Mouse (Mus musculus) liver, embryonic 13.5 days (tissue): ENCODE results near the gene Slc35d2. TPM values are rescaled to one million over a fixed set of nuclear protein-coding genes. Genes with fewer than 3 reads are reported as not detected.

ENCODE experiments used
- ATAC-seq: fragments of 200-750 bp; cut with Nextera tagmentation; 2 replicates; pipeline ENCODE4 v1.8.0; 2017; ENCODE audit warnings: low read depth, mild to moderate bottlenecking, moderate number of reproducible peaks, moderate library complexity
- DNase-seq: peaks from one replicate; pipeline ENCODE4 v3.0.0; 2022
- H3K27ac ChIP-seq: fragments of 300-500 bp; sonication (generic); 2 replicates; pipeline ENCODE4 v1.5.1; 2015; ENCODE audit warnings: moderate library complexity, mild to moderate bottlenecking, inconsistent platforms
- H3K27me3 ChIP-seq: fragments of 300-500 bp; sonication (generic); 2 replicates; pipeline ENCODE4 v1.6.1; 2015; ENCODE audit warnings: mild to moderate bottlenecking, inconsistent platforms
- H3K36me3 ChIP-seq: fragments of 300-500 bp; sonication (generic); 2 replicates; pipeline ENCODE4 v1.6.1; 2015; ENCODE audit warnings: mild to moderate bottlenecking, inconsistent platforms
- H3K4me1 ChIP-seq: fragments of 300-500 bp; sonication (generic); replicated peaks from 2 replicates; pipeline ENCODE4 v1.6.1; 2015; ENCODE audit warnings: inconsistent platforms
- H3K4me2 ChIP-seq: fragments of 300-500 bp; sonication (generic); 2 replicates; pipeline ENCODE4 v1.6.1; 2015; ENCODE audit warnings: inconsistent platforms, mild to moderate bottlenecking, moderate library complexity
- H3K4me3 ChIP-seq: fragments of 300-500 bp; sonication (generic); replicated peaks from 2 replicates; pipeline ENCODE4 v1.5.1; 2015; ENCODE audit warnings: mild to moderate bottlenecking, inconsistent platforms
- H3K9ac ChIP-seq: fragments of 300-500 bp; sonication (generic); 2 replicates; pipeline ENCODE4 v1.6.1; 2015; ENCODE audit warnings: mild to moderate bottlenecking, inconsistent platforms
- H3K9me3 ChIP-seq: fragments of 300-500 bp; sonication (generic); replicated peaks from 2 replicates; pipeline ENCODE4 v1.6.1; 2016; ENCODE audit warnings: inconsistent platforms
- WGBS: fragments of 180-500 bp; shearing (Covaris S2); methylation state at CpG from one replicate; pipeline ENCODE4 v1.1.7; 2015; ENCODE audit not compliant: insufficient replicate concordance; 5-methylcytosine and 5-hydroxymethylcytosine counted together
- polyA plus RNA-seq: library from polyadenylated mRNA; unstranded; fragments of >200 nt; fragmentation: Nextera tagmentation; extraction: Ambion mirVana; gene quantifications from 2 replicates; pipeline ENCODE4 v1.2.1, GENCODE M21; 2015

Slc35d2 gene
- polyA plus RNA-seq, 1 experiment from 2014 or later = 5.6 TPM

DNA sequence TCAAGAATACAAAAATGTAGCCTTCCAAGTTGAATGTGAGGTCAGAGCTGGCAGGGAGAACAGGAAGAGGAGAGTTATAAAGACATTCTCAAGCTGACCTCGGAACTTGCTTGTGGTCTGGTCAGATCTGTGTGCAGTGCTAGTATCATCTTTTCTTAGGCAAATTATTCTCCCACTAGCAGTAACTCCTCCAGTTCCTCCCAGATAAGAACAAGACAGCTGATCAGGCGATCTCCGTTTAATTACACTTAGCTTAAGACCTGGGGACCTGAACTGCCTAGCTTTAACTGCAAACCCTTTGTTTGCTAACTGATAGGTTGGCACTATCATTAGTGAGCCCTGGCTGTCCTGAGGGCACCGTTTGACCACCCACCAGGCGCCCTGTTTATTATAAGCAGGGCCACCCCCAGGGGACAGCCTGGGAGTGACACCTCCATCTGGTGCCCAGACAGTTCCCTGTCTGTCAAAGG, 20.8 kb downstream of the Slc35d2 start:
- H3K4me2 ChIP-seq = peak overlapping the region; percentile 19; the same call in 1 of the 2 replicates
- 8% methylated on average over 5 of the region's 5 CpGs for WGBS
- no peaks in the 10 kb centered on the region for H3K9me3 ChIP-seq
- H3K27me3 ChIP-seq = no peaks in the 10 kb centered on the region
- H3K4me1 ChIP-seq = peaks cover 13% of the 10 kb centered on the region
- H3K36me3 ChIP-seq = no peaks in the 10 kb centered on the region
- no peak overlapping the region for H3K27ac ChIP-seq
- H3K9ac ChIP-seq = no peak overlapping the region
- no peak overlapping the region for H3K4me3 ChIP-seq
- no peak; the same call in 1 of the 2 replicates for ATAC-seq
- no peak for DNase-seq

DNA sequence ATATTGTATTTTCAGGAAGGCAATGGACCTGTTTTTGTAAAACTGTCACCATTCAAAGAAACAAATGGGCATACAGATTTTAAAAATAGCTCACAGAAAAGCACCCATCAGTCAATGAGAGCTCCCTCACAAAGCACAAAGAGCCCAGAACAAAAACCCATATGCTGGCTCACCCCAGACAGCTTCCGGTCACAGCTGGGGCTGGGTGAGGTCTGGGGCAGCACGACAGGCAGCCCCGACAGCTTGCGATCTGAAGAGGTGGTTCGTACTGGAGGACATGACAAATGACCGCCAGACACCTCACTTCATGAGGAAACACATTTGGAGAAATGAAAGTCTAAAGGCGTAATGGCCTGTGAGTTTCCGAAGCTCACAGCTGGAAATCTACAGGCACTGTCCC, 21.6 kb downstream of the Slc35d2 start:
- Histone ChIP-seq H3K4me3 (no peak overlapping the region), H3K9ac (no peak overlapping the region), H3K9me3 (no peaks in the 10 kb centered on the region), H3K4me2 (no peak overlapping the region), H3K27ac (0 out of 2 replicates have a peak overlapping the region, but pooled peaks have one; percentile 7), H3K36me3 (no peaks in the 10 kb centered on the region), H3K27me3 (no peaks in the 10 kb centered on the region), H3K4me1 (peaks cover 13% of the 10 kb centered on the region)
- DNase-seq (no peak), ATAC-seq (no peak)
- 40% methylated on average over 8 of the region's 8 CpGs for whole genome bisulfite sequencing

DNA sequence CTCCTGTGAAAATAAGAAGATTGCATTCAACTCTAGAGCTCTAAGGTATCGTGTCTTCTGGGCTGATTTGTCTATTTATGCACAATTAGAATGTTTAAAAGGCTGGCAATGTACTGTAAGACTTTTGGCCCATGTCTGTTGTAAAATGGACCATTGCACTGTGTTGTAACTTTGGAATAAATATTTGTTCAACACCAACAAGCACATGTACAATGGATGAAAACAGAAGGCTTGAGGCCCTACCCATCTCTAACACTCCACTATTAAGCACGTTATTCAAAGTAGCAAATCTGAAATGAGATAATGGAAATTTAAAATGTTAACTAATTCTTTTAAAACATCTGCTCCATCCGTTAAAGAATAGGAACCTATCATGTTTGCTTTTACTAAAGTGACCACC, 22.1 kb downstream of the Slc35d2 start:
- Histone ChIP-seq H3K4me3 (no peak overlapping the region), H3K27ac (no peak overlapping the region), H3K36me3 (no peaks in the 10 kb centered on the region), H3K9me3 (no peaks in the 10 kb centered on the region), H3K27me3 (no peaks in the 10 kb centered on the region), H3K4me2 (no peak overlapping the region), H3K4me1 (peaks cover 13% of the 10 kb centered on the region), H3K9ac (no peak overlapping the region)
- DNase-seq = no peak
- no peak for ATAC-seq
- 51% methylated on average over 3 of the region's 3 CpGs for WGBS

DNA sequence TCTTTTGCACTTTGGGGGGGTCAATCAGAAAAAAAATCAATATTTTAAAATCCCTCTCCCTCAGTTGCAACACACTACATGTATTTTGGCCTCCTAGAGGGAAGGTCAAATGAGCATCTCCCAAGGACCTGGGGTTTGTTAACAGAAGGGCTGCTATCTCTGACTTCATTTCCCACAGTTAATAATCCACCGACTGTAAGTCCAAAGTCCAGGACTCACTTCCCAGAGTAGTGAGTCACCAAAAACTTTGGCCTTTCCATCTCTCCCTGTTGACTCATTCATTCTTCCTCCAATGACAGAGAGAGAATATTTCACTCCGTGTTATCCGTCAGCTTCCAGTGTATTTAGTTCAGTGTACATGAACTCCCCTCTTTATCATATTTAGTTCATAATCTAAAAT, 23.5 kb downstream of the Slc35d2 start:
- H3K36me3 ChIP-seq = no peaks in the 10 kb centered on the region
- H3K27me3 ChIP-seq = no peaks in the 10 kb centered on the region
- H3K9ac ChIP-seq = no peak overlapping the region
- H3K9me3 ChIP-seq = no peaks in the 10 kb centered on the region
- WGBS = 62% methylated on average over 3 of the region's 3 CpGs
- H3K27ac ChIP-seq = no peak overlapping the region
- no peak for DNase-seq
- no peak overlapping the region for H3K4me2 ChIP-seq
- no peak overlapping the region for H3K4me3 ChIP-seq
- H3K4me1 ChIP-seq = peaks cover 13% of the 10 kb centered on the region
- ATAC-seq = peak; percentile 41; the same call in 1 of the 2 replicates

DNA sequence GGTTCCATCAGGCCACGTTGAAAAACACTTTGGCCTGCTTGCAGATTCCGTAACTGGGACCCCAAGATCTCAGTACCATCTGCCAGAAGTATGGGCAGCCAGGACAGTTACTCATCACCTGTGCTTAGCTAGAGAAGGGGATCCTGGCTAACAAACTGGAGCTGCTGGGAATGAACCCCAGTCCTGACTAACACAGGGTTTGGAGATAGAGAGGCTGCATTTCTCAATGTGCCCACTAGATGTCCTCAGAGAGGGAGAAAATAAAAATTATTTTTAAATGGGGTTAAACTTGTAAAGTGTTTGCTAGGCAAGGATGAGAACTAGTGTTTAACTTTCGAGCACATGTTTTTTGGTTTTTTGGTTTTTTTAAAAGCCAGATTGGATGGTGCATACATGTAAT, 29.0 kb downstream of the Slc35d2 start:
- DNase-seq = no peak
- Histone ChIP-seq H3K27me3 (no peaks in the 10 kb centered on the region), H3K9ac (no peak overlapping the region), H3K27ac (no peak overlapping the region), H3K36me3 (no peaks in the 10 kb centered on the region), H3K4me1 (no peaks in the 10 kb centered on the region), H3K4me3 (no peak overlapping the region), H3K9me3 (no peaks in the 10 kb centered on the region), H3K4me2 (no peak overlapping the region)
- ATAC-seq = no peak
- WGBS = 56% methylated on average over 3 of the region's 3 CpGs

DNA sequence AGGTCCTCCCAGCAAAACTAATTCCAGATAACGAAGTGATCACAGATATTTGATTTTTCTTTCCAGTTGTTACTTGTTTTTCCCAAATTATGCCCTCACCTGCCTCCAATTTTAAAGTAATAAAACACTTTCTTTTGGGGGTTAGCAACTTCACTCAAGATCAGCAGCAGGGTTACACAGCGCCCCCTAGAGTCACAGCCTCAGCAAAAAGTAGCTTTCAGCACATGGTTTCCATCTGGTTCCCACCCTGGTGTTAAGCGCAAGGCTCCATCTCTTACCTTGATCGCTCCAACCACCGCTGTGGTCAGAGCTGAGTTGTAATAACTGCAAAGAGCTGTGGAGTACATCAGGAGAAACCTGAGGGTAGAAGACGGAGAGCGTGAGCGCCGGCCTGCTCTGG, 30.2 kb downstream of the Slc35d2 start:
- no peaks in the 10 kb centered on the region for H3K9me3 ChIP-seq
- no peaks in the 10 kb centered on the region for H3K4me1 ChIP-seq
- no peaks in the 10 kb centered on the region for H3K36me3 ChIP-seq
- no peak overlapping the region for H3K4me3 ChIP-seq
- DNase-seq (no peak), ATAC-seq (no peak)
- no peak overlapping the region for H3K27ac ChIP-seq
- no peaks in the 10 kb centered on the region for H3K27me3 ChIP-seq
- 66% methylated on average over 9 of the region's 9 CpGs for WGBS
- H3K9ac ChIP-seq = no peak overlapping the region
- no peak overlapping the region for H3K4me2 ChIP-seq

DNA sequence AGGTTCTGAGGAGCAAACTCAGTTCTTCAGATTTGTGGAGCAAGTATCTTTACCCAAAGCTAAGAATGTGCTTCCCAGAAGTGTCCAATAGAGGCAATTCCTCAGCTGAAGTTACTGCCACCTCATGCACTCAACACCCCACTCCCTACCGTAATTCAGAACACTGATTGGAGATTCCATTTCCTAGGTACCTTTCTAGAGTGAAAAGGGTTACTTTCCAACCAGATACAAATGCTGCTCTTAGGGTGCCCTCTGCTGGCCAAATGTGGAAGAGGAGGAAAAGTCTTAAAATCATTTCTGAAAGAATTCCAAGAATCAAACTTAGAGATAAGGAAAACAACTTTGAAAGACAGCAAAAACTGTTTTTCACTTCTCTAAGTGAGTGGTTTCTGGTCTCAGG, 35.8 kb downstream of the Slc35d2 start:
- 0% methylated on average over 1 of the region's 1 CpGs for WGBS
- H3K27me3 ChIP-seq = no peaks in the 10 kb centered on the region

DNA sequence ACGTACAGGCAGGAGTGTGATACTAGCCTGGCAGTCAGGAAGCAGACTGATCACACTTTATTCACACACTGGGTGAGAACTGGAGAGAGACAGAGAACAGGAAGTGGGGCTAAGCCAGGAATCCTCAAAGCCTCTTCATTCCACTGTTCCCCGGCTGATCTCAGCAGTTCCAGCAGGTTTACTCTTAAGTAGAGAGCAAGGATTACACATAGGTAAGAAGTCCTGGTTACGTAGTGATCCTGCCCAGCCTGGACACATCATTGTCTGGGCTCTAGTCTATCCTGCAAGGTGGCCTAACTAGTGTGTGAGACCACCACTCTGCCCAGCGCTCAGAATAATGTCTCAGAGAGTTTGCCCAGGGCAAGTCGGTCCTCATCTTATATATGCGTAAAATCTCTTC, 36.4 kb downstream of the Slc35d2 start:
- no peaks in the 10 kb centered on the region for H3K36me3 ChIP-seq
- no peaks in the 10 kb centered on the region for H3K4me1 ChIP-seq
- DNase-seq = no peak
- no peak for ATAC-seq
- H3K27me3 ChIP-seq = no peaks in the 10 kb centered on the region
- H3K9me3 ChIP-seq = no peaks in the 10 kb centered on the region
- no peak overlapping the region for H3K4me2 ChIP-seq
- H3K27ac ChIP-seq = no peak overlapping the region
- 54% methylated on average over 6 of the region's 6 CpGs for WGBS
- H3K9ac ChIP-seq = no peak overlapping the region
- no peak overlapping the region for H3K4me3 ChIP-seq

More for the DNA sequence above, 35.8 kb downstream of the Slc35d2 start:
- H3K4me2 ChIP-seq = no peak overlapping the region
- no peaks in the 10 kb centered on the region for H3K9me3 ChIP-seq
- no peaks in the 10 kb centered on the region for H3K36me3 ChIP-seq
- no peaks in the 10 kb centered on the region for H3K4me1 ChIP-seq
- no peak for ATAC-seq
- H3K27ac ChIP-seq = no peak overlapping the region
- H3K9ac ChIP-seq = no peak overlapping the region
- peak; percentile 12 for DNase-seq
- H3K4me3 ChIP-seq = no peak overlapping the region

DNA sequence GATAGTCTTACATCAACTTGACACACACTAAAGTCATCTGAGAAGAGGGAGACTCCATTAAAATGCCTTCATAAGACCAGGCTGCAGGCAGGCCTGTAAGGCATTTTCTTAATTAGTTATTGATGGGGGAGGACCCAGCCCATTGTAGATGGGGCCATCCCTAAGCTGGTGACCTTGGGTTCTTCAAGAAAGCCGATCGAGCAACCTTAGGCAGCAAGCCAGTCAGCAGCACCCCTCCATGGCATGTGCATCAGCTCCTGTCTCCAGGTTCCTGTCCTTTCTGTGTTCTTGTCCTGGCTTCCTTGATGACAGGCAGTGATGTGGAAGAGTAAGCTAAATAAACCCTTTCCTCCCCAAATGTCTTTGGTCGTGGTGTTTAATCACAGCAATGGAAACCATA, 37.0 kb downstream of the Slc35d2 start:
- 61% methylated on average over 3 of the region's 3 CpGs for WGBS
- Histone ChIP-seq H3K27me3 (no peaks in the 10 kb centered on the region), H3K36me3 (no peaks in the 10 kb centered on the region), H3K4me1 (no peaks in the 10 kb centered on the region), H3K4me3 (no peak overlapping the region), H3K9me3 (no peaks in the 10 kb centered on the region), H3K4me2 (no peak overlapping the region), H3K9ac (no peak overlapping the region), H3K27ac (no peak overlapping the region)
- DNase-seq (no peak), ATAC-seq (no peak)

DNA sequence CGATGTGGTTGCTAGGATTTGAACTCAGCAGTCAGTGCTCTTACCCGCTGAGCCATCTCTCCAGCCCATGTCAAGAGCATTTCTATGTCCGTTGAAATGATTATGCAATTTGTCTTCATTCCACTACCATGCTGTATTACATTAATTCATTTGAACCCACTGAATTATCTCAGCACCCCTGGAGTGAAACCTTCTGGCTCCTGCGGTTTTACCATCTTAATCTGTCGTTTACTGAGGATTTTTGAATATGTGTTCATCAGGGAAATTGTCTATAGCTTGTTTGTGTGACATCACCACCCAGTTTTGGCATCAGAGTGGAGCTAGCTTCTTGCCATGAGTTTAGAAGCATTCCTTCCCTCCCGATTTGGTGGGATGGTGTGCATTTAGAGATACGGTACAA, 38.2 kb downstream of the Slc35d2 start:
- Histone ChIP-seq H3K27me3 (no peaks in the 10 kb centered on the region), H3K27ac (no peak overlapping the region), H3K36me3 (no peaks in the 10 kb centered on the region), H3K9me3 (no peaks in the 10 kb centered on the region), H3K4me2 (no peak overlapping the region), H3K4me3 (no peak overlapping the region), H3K4me1 (no peaks in the 10 kb centered on the region), H3K9ac (no peak overlapping the region)
- DNase-seq (no peak), ATAC-seq (no peak)
- 63% methylated on average over 7 of the region's 7 CpGs for WGBS

DNA sequence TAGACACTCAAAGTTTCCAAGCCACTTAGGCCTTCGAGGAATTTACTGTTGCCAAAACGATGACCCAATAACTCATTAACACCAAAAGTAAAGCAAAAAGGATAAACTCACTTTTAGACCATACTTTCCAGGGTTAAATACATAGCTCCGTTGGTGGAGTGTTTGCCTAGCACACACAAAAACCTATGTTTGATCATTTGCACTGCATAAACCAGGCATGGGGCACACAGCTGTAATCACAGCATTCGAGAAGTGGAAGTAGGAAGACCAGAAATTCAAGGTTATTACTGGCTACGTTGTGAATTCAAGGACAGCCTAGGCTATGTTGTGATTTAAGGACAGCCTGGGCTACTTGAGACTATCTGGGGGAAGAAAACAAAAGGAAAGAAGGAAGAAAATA, 38.9 kb downstream of the Slc35d2 start:
- H3K4me2 ChIP-seq = no peak overlapping the region
- no peak overlapping the region for H3K27ac ChIP-seq
- no peak overlapping the region for H3K4me3 ChIP-seq
- H3K27me3 ChIP-seq = no peaks in the 10 kb centered on the region
- H3K9ac ChIP-seq = no peak overlapping the region
- H3K9me3 ChIP-seq = no peaks in the 10 kb centered on the region
- WGBS = 57% methylated on average over 5 of the region's 5 CpGs
- ATAC-seq (no peak), DNase-seq (no peak)
- no peaks in the 10 kb centered on the region for H3K4me1 ChIP-seq
- no peaks in the 10 kb centered on the region for H3K36me3 ChIP-seq

DNA sequence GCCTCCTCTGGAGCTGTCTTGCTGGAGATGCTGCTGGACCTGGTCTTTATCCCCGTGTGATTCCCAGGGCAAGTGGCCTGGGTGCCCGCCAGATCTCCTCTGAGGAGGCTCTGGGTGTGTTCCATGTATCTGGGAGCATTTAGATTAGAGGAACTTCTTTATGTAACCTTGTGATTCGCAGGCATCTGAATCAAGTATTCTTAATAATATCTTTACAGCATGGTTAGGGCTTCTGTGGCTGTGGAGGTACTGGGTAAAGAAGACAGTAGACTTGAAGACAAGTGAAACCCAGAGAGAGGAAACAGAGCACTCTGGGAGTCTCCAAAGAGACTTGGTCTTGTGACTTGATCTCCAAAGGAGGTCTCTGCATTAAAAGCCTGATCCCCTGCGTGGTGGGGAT, 40.0 kb downstream of the Slc35d2 start, which contains the start of gene Hsd17b3:
Hsd17b3 (minus strand) TSS at position 101 of the 400 bp plus-strand sequence.
- 54% methylated on average over 4 of the region's 4 CpGs for WGBS
- H3K27ac ChIP-seq = no peak within 1 kb of the TSS
- H3K4me2 ChIP-seq = no peak within 1 kb of the TSS
- no peak within 1 kb of the TSS for H3K9ac ChIP-seq
- no peaks in the 10 kb centered on the region for H3K27me3 ChIP-seq
- ATAC-seq = no peak
- H3K9me3 ChIP-seq = no peaks in the 10 kb centered on the region
- H3K4me3 ChIP-seq = no peak within 1 kb of the TSS
- H3K4me1 ChIP-seq = no peaks in the 10 kb centered on the region
- no peaks in the 10 kb centered on the region for H3K36me3 ChIP-seq
- DNase-seq = no peak
